Mouse (Mus musculus) forebrain, embryonic 13.5 days (tissue): ENCODE measurements at regions not wholly inside any gene's neighbourhood (a gene's known extent, or its start where the extent isn't known, plus 50 kb on each side); places are given as distances from the start of the nearest gene placed in this dataset.

Experiments
- ATAC-seq: fragments of 200-750 bp; cut with Nextera tagmentation; 2 replicates; pipeline ENCODE4 v1.8.0; 2017
- H3K27ac ChIP-seq: fragments of 300-500 bp; sonication (generic); 2 replicates; pipeline ENCODE4 v1.5.1; 2015; ENCODE audit warnings: inconsistent platforms, mild to moderate bottlenecking, moderate library complexity
- H3K27me3 ChIP-seq: fragments of 300-500 bp; sonication (generic); 2 replicates; pipeline ENCODE4 v1.6.1; 2015; ENCODE audit warnings: mild to moderate bottlenecking, inconsistent platforms
- H3K36me3 ChIP-seq: fragments of 300-500 bp; sonication (generic); 2 replicates; pipeline ENCODE4 v1.6.1; 2015; ENCODE audit warnings: mild to moderate bottlenecking, inconsistent platforms; ENCODE audit not compliant: poor library complexity, severe bottlenecking
- H3K4me1 ChIP-seq: fragments of 300-500 bp; sonication (generic); 2 replicates; pipeline ENCODE4 v1.6.1; 2015; ENCODE audit warnings: inconsistent platforms
- H3K4me2 ChIP-seq: fragments of 300-500 bp; sonication (generic); 2 replicates; pipeline ENCODE4 v1.6.1; 2015; ENCODE audit warnings: inconsistent platforms, mild to moderate bottlenecking, moderate library complexity
- H3K4me3 ChIP-seq: fragments of 300-500 bp; sonication (generic); 2 replicates; pipeline ENCODE4 v1.5.1; 2015; ENCODE audit warnings: mild to moderate bottlenecking, inconsistent platforms
- H3K9ac ChIP-seq: fragments of 300-500 bp; sonication (generic); 2 replicates; pipeline ENCODE4 v1.6.1; 2015; ENCODE audit warnings: mild to moderate bottlenecking, inconsistent platforms
- H3K9me3 ChIP-seq: fragments of 300-500 bp; sonication (generic); replicated peaks from 2 replicates; pipeline ENCODE4 v1.6.1; 2016; ENCODE audit warnings: inconsistent platforms
- WGBS: fragments of 180-500 bp; shearing (Covaris S2); methylation state at CpG from one replicate; pipeline ENCODE4 v1.1.7; 2015; 5-methylcytosine and 5-hydroxymethylcytosine counted together

GRCm38 (mm10) chr14:45920783-45921182 lies 262.8 kb upstream of the Ddhd1 start:
- Histone ChIP-seq H3K4me3 (no peak overlapping the region), H3K9me3 (no peaks in the 10 kb centered on the region), H3K36me3 (no peaks in the 10 kb centered on the region), H3K4me2 (no peak overlapping the region; the same call in 1 of the 2 replicates), H3K9ac (no peak overlapping the region), H3K27me3 (no peaks in the 10 kb centered on the region), H3K27ac (no peak overlapping the region), H3K4me1 (peaks cover 6% of the 10 kb centered on the region)
- no peak for ATAC-seq
- under 1% methylated on average over 6 of the region's 6 CpGs for WGBS

GRCm38 (mm10) chr14:45943581-45943980 lies 285.6 kb upstream of the Ddhd1 start:
- WGBS = 92% methylated on average over 2 of the region's 2 CpGs
- no peaks in the 10 kb centered on the region for H3K27me3 ChIP-seq
- no peak for ATAC-seq
- no peaks in the 10 kb centered on the region for H3K36me3 ChIP-seq
- no peak overlapping the region for H3K27ac ChIP-seq
- no peaks in the 10 kb centered on the region for H3K9me3 ChIP-seq
- H3K4me2 ChIP-seq = no peak overlapping the region
- no peak overlapping the region for H3K4me3 ChIP-seq
- no peaks in the 10 kb centered on the region for H3K4me1 ChIP-seq
- no peak overlapping the region for H3K9ac ChIP-seq

GRCm38 (mm10) chr14:45944101-45944500 lies 286.2 kb upstream of the Ddhd1 start:
- Histone ChIP-seq H3K9ac (no peak overlapping the region), H3K36me3 (no peaks in the 10 kb centered on the region), H3K4me2 (no peak overlapping the region), H3K9me3 (no peaks in the 10 kb centered on the region), H3K27ac (no peak overlapping the region), H3K4me3 (no peak overlapping the region), H3K4me1 (no peaks in the 10 kb centered on the region), H3K27me3 (no peaks in the 10 kb centered on the region)
- no peak for ATAC-seq
- 88% methylated on average over 5 of the region's 5 CpGs for WGBS

GRCm38 (mm10) chr14:45944506-45944905 lies 286.6 kb upstream of the Ddhd1 start:
- no peaks in the 10 kb centered on the region for H3K36me3 ChIP-seq
- H3K27ac ChIP-seq = no peak overlapping the region
- no peak overlapping the region for H3K9ac ChIP-seq
- H3K9me3 ChIP-seq = no peaks in the 10 kb centered on the region
- ATAC-seq = no peak
- no peak overlapping the region for H3K4me3 ChIP-seq
- no peak overlapping the region for H3K4me2 ChIP-seq
- 44% methylated on average over 8 of the region's 8 CpGs for WGBS
- H3K4me1 ChIP-seq = no peaks in the 10 kb centered on the region
- no peaks in the 10 kb centered on the region for H3K27me3 ChIP-seq

GRCm38 (mm10) chr14:45956624-45957023 lies 298.7 kb upstream of the Ddhd1 start:
- H3K4me2 ChIP-seq = no peak overlapping the region
- H3K9ac ChIP-seq = no peak overlapping the region
- no peaks in the 10 kb centered on the region for H3K9me3 ChIP-seq
- no peaks in the 10 kb centered on the region for H3K27me3 ChIP-seq
- H3K36me3 ChIP-seq = no peaks in the 10 kb centered on the region
- no peak for ATAC-seq
- 87% methylated on average over 8 of the region's 8 CpGs for WGBS
- no peak overlapping the region for H3K4me3 ChIP-seq
- H3K27ac ChIP-seq = no peak overlapping the region
- no peaks in the 10 kb centered on the region for H3K4me1 ChIP-seq

GRCm38 (mm10) chr14:45962474-45962873 lies 304.5 kb upstream of the Ddhd1 start:
- 95% methylated on average over 4 of the region's 4 CpGs for WGBS
- no peaks in the 10 kb centered on the region for H3K4me1 ChIP-seq
- ATAC-seq = no peak
- H3K9me3 ChIP-seq = no peaks in the 10 kb centered on the region
- H3K36me3 ChIP-seq = no peaks in the 10 kb centered on the region
- no peaks in the 10 kb centered on the region for H3K27me3 ChIP-seq
- H3K4me2 ChIP-seq = no peak overlapping the region
- no peak overlapping the region for H3K27ac ChIP-seq
- H3K9ac ChIP-seq = no peak overlapping the region
- H3K4me3 ChIP-seq = no peak overlapping the region

- no peak overlapping the region for H3K4me3 ChIP-seq
- no peak overlapping the region for H3K27ac ChIP-seq
- H3K4me1 ChIP-seq = no peaks in the 10 kb centered on the region
- WGBS = 76% methylated on average over 7 of the region's 7 CpGs
- ATAC-seq = no peak
- H3K4me2 ChIP-seq = no peak overlapping the region
- H3K9me3 ChIP-seq = no peaks in the 10 kb centered on the region
- no peaks in the 10 kb centered on the region for H3K36me3 ChIP-seq
- H3K27me3 ChIP-seq = no peaks in the 10 kb centered on the region
- no peak overlapping the region for H3K9ac ChIP-seq
Measured at GRCm38 (mm10) chr14:45964043-45964442, 306.1 kb upstream of the Ddhd1 start.

- Histone ChIP-seq H3K36me3 (no peaks in the 10 kb centered on the region), H3K4me3 (no peak overlapping the region), H3K27ac (no peak overlapping the region), H3K4me1 (no peaks in the 10 kb centered on the region), H3K9ac (no peak overlapping the region), H3K27me3 (no peaks in the 10 kb centered on the region), H3K4me2 (no peak overlapping the region), H3K9me3 (no peaks in the 10 kb centered on the region)
- no peak for ATAC-seq
- WGBS = 84% methylated on average over 7 of the region's 7 CpGs
Measured at GRCm38 (mm10) chr14:45983206-45983857, 325.4 kb upstream of the Ddhd1 start.

GRCm38 (mm10) chr14:45984135-45984892 lies 326.4 kb upstream of the Ddhd1 start:
- Histone ChIP-seq H3K27me3 (no peaks in the 10 kb centered on the region), H3K9ac (no peak overlapping the region), H3K4me1 (no peaks in the 10 kb centered on the region), H3K4me2 (no peak overlapping the region), H3K36me3 (no peaks in the 10 kb centered on the region), H3K27ac (no peak overlapping the region), H3K9me3 (no peaks in the 10 kb centered on the region), H3K4me3 (no peak overlapping the region)
- WGBS = 90% methylated on average over 20 of the region's 20 CpGs
- ATAC-seq = no peak

GRCm38 (mm10) chr14:45992041-45992869 lies 334.3 kb upstream of the Ddhd1 start:
- H3K27ac ChIP-seq = no peak overlapping the region
- H3K4me1 ChIP-seq = no peaks in the 10 kb centered on the region
- WGBS = 81% methylated on average over 17 of the region's 17 CpGs
- no peak overlapping the region for H3K4me3 ChIP-seq
- H3K36me3 ChIP-seq = no peaks in the 10 kb centered on the region
- H3K27me3 ChIP-seq = no peaks in the 10 kb centered on the region
- no peak for ATAC-seq
- no peak overlapping the region for H3K4me2 ChIP-seq
- H3K9ac ChIP-seq = no peak overlapping the region
- H3K9me3 ChIP-seq = no peaks in the 10 kb centered on the region

- ATAC-seq = no peak
- Histone ChIP-seq H3K9ac (no peak overlapping the region), H3K4me2 (no peak overlapping the region), H3K27me3 (no peaks in the 10 kb centered on the region), H3K4me3 (no peak overlapping the region), H3K9me3 (no peaks in the 10 kb centered on the region), H3K4me1 (no peaks in the 10 kb centered on the region), H3K36me3 (no peaks in the 10 kb centered on the region), H3K27ac (no peak overlapping the region)
- WGBS = 80% methylated on average over 4 of the region's 4 CpGs
Measured at GRCm38 (mm10) chr14:45992870-45993135, 334.9 kb upstream of the Ddhd1 start.

- Histone ChIP-seq H3K4me1 (no peaks in the 10 kb centered on the region), H3K27ac (no peak overlapping the region), H3K4me2 (no peak overlapping the region), H3K36me3 (no peaks in the 10 kb centered on the region), H3K9me3 (no peaks in the 10 kb centered on the region), H3K27me3 (no peaks in the 10 kb centered on the region), H3K4me3 (no peak overlapping the region), H3K9ac (no peak overlapping the region)
- WGBS = 10% methylated on average over 3 of the region's 3 CpGs
- ATAC-seq = no peak
Measured at GRCm38 (mm10) chr14:45993669-45994068, 335.7 kb upstream of the Ddhd1 start.
